Mouse (Mus musculus) lung, embryonic 16.5 days (tissue): ENCODE measurements around the gene Pkd1l2. TPM values are rescaled to one million over a fixed set of nuclear protein-coding genes. Genes with fewer than 3 reads are reported as not detected.

ENCODE experiments used
- ATAC-seq: fragments of 200-750 bp; cut with Nextera tagmentation; 2 replicates; pipeline ENCODE4 v1.8.0; 2017; ENCODE audit warnings: low read depth, mild to moderate bottlenecking, moderate library complexity
- H3K27ac ChIP-seq: fragments of 300-500 bp; sonication (generic); 2 replicates; pipeline ENCODE4 v1.5.1; 2014; ENCODE audit warnings: mild to moderate bottlenecking, control low read depth, low read length
- H3K27me3 ChIP-seq: fragments of 300-500 bp; sonication (generic); 2 replicates; pipeline ENCODE4 v1.6.1; 2014; ENCODE audit warnings: low read depth, low read length, mixed read lengths; ENCODE audit not compliant: control insufficient read depth, insufficient read depth
- H3K36me3 ChIP-seq: fragments of 300-500 bp; sonication (generic); 2 replicates; pipeline ENCODE4 v1.6.1; 2014; ENCODE audit warnings: low read length; ENCODE audit not compliant: control insufficient read depth, insufficient read depth
- H3K4me1 ChIP-seq: fragments of 300-500 bp; sonication (generic); replicated peaks from 2 replicates; pipeline ENCODE4 v1.6.1; 2014; ENCODE audit warnings: low read length, mixed read lengths; ENCODE audit not compliant: control insufficient read depth, insufficient read depth
- H3K4me2 ChIP-seq: fragments of 300-500 bp; sonication (generic); 2 replicates; pipeline ENCODE4 v1.6.1; 2014; ENCODE audit warnings: low read depth, low read length, control low read depth
- H3K4me3 ChIP-seq: fragments of 300-500 bp; sonication (generic); 2 replicates; pipeline ENCODE4 v1.5.1; 2014; ENCODE audit warnings: mild to moderate bottlenecking, low read length, control low read depth
- H3K9ac ChIP-seq: fragments of 300-500 bp; sonication (generic); 2 replicates; pipeline ENCODE4 v1.6.1; 2014; ENCODE audit warnings: low read length, control low read depth
- H3K9me3 ChIP-seq: fragments of 300-500 bp; sonication (generic); 2 replicates; pipeline ENCODE4 v1.6.1; 2016; ENCODE audit warnings: low read length; ENCODE audit not compliant: control insufficient read depth
- WGBS: fragments of 180-500 bp; shearing (Covaris S2); extraction: QIAGEN DNeasy Blood & Tissue Kit; methylation state at CpG from one replicate; pipeline ENCODE4 v1.1.7; 2014; 5-methylcytosine and 5-hydroxymethylcytosine counted together
- polyA plus RNA-seq: library from polyadenylated mRNA; unstranded; fragments of >200 nt; fragmentation: Nextera tagmentation; extraction: Ambion mirVana; gene quantifications from 2 replicates; pipeline ENCODE4 v1.2.1, GENCODE M21; 2015

Gene Pkd1l2
- polyA plus RNA-seq, 1 experiment from 2014 or later: not detected

- no peak overlapping the region for H3K9ac ChIP-seq
- H3K4me2 ChIP-seq: peak overlapping the region; percentile 39; the same call in 1 of the 2 replicates
- H3K4me3 ChIP-seq: no peak overlapping the region; the same call in 1 of the 2 replicates
- peak overlapping the region; percentile 48 for H3K27ac ChIP-seq
- no peaks in the 10 kb centered on the region for H3K36me3 ChIP-seq
- H3K4me1 ChIP-seq: peaks cover 8% of the 10 kb centered on the region; the same call in 1 of the 2 replicates
- WGBS: 36% methylated on average over 6 of the region's 6 CpGs
- ATAC-seq: peak; percentile 42; the same call in 1 of the 2 replicates
- H3K9me3 ChIP-seq: no peaks in the 10 kb centered on the region
- H3K27me3 ChIP-seq: no peaks in the 10 kb centered on the region
These were observed 32.8 kb upstream of the Pkd1l2 start for GRCm38 (mm10) chr8:117115094-117115493.

GRCm38 (mm10) chr8:117112261-117112660, 30.0 kb upstream of the Pkd1l2 start:
- H3K4me3 ChIP-seq: no peak overlapping the region
- no peaks in the 10 kb centered on the region for H3K9me3 ChIP-seq
- no peaks in the 10 kb centered on the region for H3K36me3 ChIP-seq
- no peaks in the 10 kb centered on the region for H3K27me3 ChIP-seq
- H3K9ac ChIP-seq: no peak overlapping the region
- H3K4me2 ChIP-seq: no peak overlapping the region
- peaks cover 8% of the 10 kb centered on the region; the same call in 1 of the 2 replicates for H3K4me1 ChIP-seq
- peak overlapping the region; percentile 6 for H3K27ac ChIP-seq
- WGBS: 42% methylated on average over 8 of the region's 8 CpGs
- ATAC-seq: no peak

GRCm38 (mm10) chr8:117111641-117112040, 29.4 kb upstream of the Pkd1l2 start:
- H3K27ac ChIP-seq: peak overlapping the region; percentile 6
- H3K27me3 ChIP-seq: no peaks in the 10 kb centered on the region
- no peak overlapping the region for H3K4me2 ChIP-seq
- H3K9me3 ChIP-seq: no peaks in the 10 kb centered on the region
- no peaks in the 10 kb centered on the region for H3K36me3 ChIP-seq
- peaks cover 8% of the 10 kb centered on the region; the same call in 1 of the 2 replicates for H3K4me1 ChIP-seq
- WGBS: 44% methylated on average over 3 of the region's 3 CpGs
- H3K4me3 ChIP-seq: no peak overlapping the region
- H3K9ac ChIP-seq: no peak overlapping the region
- peak; percentile 36; the same call in 1 of the 2 replicates for ATAC-seq

GRCm38 (mm10) chr8:117109801-117110390, 27.6 kb upstream of the Pkd1l2 start:
- no peak for ATAC-seq
- H3K36me3 ChIP-seq: no peaks in the 10 kb centered on the region
- peak overlapping the region; percentile 17; the same call in 1 of the 2 replicates for H3K4me2 ChIP-seq
- no peak overlapping the region for H3K4me3 ChIP-seq
- 45% methylated on average over 16 of the region's 16 CpGs for WGBS
- no peaks in the 10 kb centered on the region for H3K9me3 ChIP-seq
- H3K27ac ChIP-seq: no peak overlapping the region
- H3K27me3 ChIP-seq: no peaks in the 10 kb centered on the region
- no peak overlapping the region for H3K9ac ChIP-seq
- H3K4me1 ChIP-seq: no peaks in the 10 kb centered on the region

- no peak overlapping the region for H3K4me2 ChIP-seq
- no peaks in the 10 kb centered on the region for H3K4me1 ChIP-seq
- no peak overlapping the region for H3K27ac ChIP-seq
- H3K36me3 ChIP-seq: no peaks in the 10 kb centered on the region
- H3K27me3 ChIP-seq: no peaks in the 10 kb centered on the region
- H3K9ac ChIP-seq: no peak overlapping the region
- H3K9me3 ChIP-seq: no peaks in the 10 kb centered on the region
- no peak overlapping the region for H3K4me3 ChIP-seq
- WGBS: 89% methylated on average over 19 of the region's 19 CpGs
- ATAC-seq: no peak
These were observed 26.9 kb upstream of the Pkd1l2 start for GRCm38 (mm10) chr8:117109018-117109711.

- Histone ChIP-seq H3K4me3 (no peak overlapping the region), H3K27me3 (no peaks in the 10 kb centered on the region), H3K4me1 (no peaks in the 10 kb centered on the region), H3K27ac (no peak overlapping the region), H3K9ac (no peak overlapping the region), H3K4me2 (peak overlapping the region; percentile 5; the same call in 1 of the 2 replicates), H3K36me3 (no peaks in the 10 kb centered on the region), H3K9me3 (no peaks in the 10 kb centered on the region)
- ATAC-seq: no peak
- 7% methylated on average over 9 of the region's 9 CpGs for WGBS
These were observed 25.3 kb upstream of the Pkd1l2 start for GRCm38 (mm10) chr8:117107533-117107932.

- Histone ChIP-seq H3K27ac (0 out of 2 replicates have a peak overlapping the region, but pooled peaks have one; percentile 28), H3K27me3 (no peaks in the 10 kb centered on the region)
- 31% methylated on average over 11 of the region's 11 CpGs for WGBS
These were observed 15.4 kb upstream of the Pkd1l2 start for GRCm38 (mm10) chr8:117097564-117098191.

GRCm38 (mm10) chr8:117097051-117097563, 14.9 kb upstream of the Pkd1l2 start:
- H3K4me1 ChIP-seq: peaks cover 8% of the 10 kb centered on the region
- H3K27me3 ChIP-seq: no peaks in the 10 kb centered on the region
- H3K4me2 ChIP-seq: peak overlapping the region; percentile 19
- H3K9me3 ChIP-seq: peaks cover 8% of the 10 kb centered on the region; the same call in 1 of the 2 replicates
- peak; percentile 18 for ATAC-seq
- H3K27ac ChIP-seq: peak overlapping the region; percentile 12; the same call in 1 of the 2 replicates
- WGBS: 47% methylated on average over 10 of the region's 10 CpGs
- no peaks in the 10 kb centered on the region for H3K36me3 ChIP-seq
- H3K4me3 ChIP-seq: no peak overlapping the region
- no peak overlapping the region for H3K9ac ChIP-seq

More at GRCm38 (mm10) chr8:117097564-117098191, 15.4 kb upstream of the Pkd1l2 start:
- no peaks in the 10 kb centered on the region for H3K36me3 ChIP-seq
- H3K4me3 ChIP-seq: no peak overlapping the region
- peaks cover 8% of the 10 kb centered on the region; the same call in 1 of the 2 replicates for H3K9me3 ChIP-seq
- peaks cover 8% of the 10 kb centered on the region for H3K4me1 ChIP-seq
- ATAC-seq: peak; percentile 76
- H3K9ac ChIP-seq: 0 out of 2 replicates have a peak overlapping the region, but pooled peaks have one; percentile 10
- H3K4me2 ChIP-seq: peak overlapping the region; percentile 19

- no peak within 1 kb of the TSS for H3K9ac ChIP-seq
- no peak within 1 kb of the TSS for H3K4me3 ChIP-seq
- ATAC-seq: no peak
- peaks cover 8% of the 10 kb centered on the region for H3K4me1 ChIP-seq
- no peaks in the 10 kb centered on the region for H3K27me3 ChIP-seq
- no peak within 1 kb of the TSS for H3K4me2 ChIP-seq
- no peak within 1 kb of the TSS for H3K27ac ChIP-seq
- WGBS: 47% methylated on average over 12 of the region's 12 CpGs
- no peaks in the 10 kb centered on the region for H3K36me3 ChIP-seq
- H3K9me3 ChIP-seq: peaks cover 8% of the 10 kb centered on the region; the same call in 1 of the 2 replicates
These were observed 13.4 kb upstream of the Pkd1l2 start, which contains the start of gene Bco1 for GRCm38 (mm10) chr8:117095647-117096046. Gene Bco1 (plus strand): TSS chr8:117095854.
